Mouse (Mus musculus) liver, adult 2 months (tissue): ENCODE results near the gene Smoc1.

Experiments used
- CTCF ChIP-seq: fragments of 200-500 bp; IDR thresholded peaks from 2 replicates; pipeline ENCODE4 v1.5.1; 2011; ENCODE audit warnings: low read depth, low read length, control low read depth
- POLR2A ChIP-seq: fragments of 200-500 bp; IDR thresholded peaks from 2 replicates; pipeline ENCODE4 v1.6.1; 2011; ENCODE audit warnings: low read length, control low read depth; ENCODE audit not compliant: insufficient read depth; ENCODE audit errors: extremely low read depth

DNA sequence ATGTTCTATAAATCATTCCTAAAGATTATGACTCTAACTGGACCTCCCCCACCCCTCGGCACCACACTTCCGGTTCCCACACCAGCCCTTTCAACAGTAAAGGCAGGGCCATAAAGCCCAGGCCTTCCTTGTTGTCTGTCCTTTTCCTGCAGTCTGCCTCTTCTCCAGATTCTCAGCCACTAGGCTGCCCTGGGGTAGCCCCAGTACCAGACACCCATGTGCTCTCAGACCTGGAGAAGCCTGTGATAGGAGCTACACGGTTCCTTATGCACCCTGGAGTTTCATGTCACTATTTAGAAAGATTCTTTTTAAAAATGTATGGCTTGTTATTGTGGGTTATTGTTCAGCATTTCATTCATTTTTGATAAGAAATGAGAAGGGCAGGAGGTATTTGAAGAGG, 133.8 kb downstream of the Smoc1 start:
- TF ChIP-seq POLR2A, result no peak
- TF ChIP-seq CTCF, result no peak
